Mouse (Mus musculus) midbrain, embryonic 12.5 days (tissue): ENCODE results near the gene Fgfr2. TPM values are rescaled to one million over a fixed set of nuclear protein-coding genes. Genes with fewer than 3 reads are reported as not detected.

Experiments used
- ATAC-seq: fragments of 200-750 bp; cut with Nextera tagmentation; 2 replicates; pipeline ENCODE4 v1.8.0; 2017; ENCODE audit warnings: low read depth, moderate TSS enrichment, moderate library complexity; ENCODE audit not compliant: low FRiP score
- H3K27ac ChIP-seq: fragments of 300-500 bp; sonication (generic); replicated peaks from 2 replicates; pipeline ENCODE4 v1.5.1; 2016; ENCODE audit warnings: mild to moderate bottlenecking
- H3K27me3 ChIP-seq: fragments of 300-500 bp; sonication (generic); 2 replicates; pipeline ENCODE4 v1.6.1; 2016; ENCODE audit warnings: mild to moderate bottlenecking
- H3K36me3 ChIP-seq: fragments of 300-500 bp; sonication (generic); 2 replicates; pipeline ENCODE4 v1.6.1; 2016
- H3K4me1 ChIP-seq: fragments of 300-500 bp; sonication (generic); 2 replicates; pipeline ENCODE4 v1.6.1; 2016
- H3K4me2 ChIP-seq: fragments of 300-500 bp; sonication (generic); replicated peaks from 2 replicates; pipeline ENCODE4 v1.6.1; 2016; ENCODE audit warnings: mild to moderate bottlenecking, moderate library complexity
- H3K4me3 ChIP-seq: fragments of 300-500 bp; sonication (generic); 2 replicates; pipeline ENCODE4 v1.5.1; 2016; ENCODE audit warnings: mild to moderate bottlenecking
- H3K9ac ChIP-seq: fragments of 300-500 bp; sonication (generic); replicated peaks from 2 replicates; pipeline ENCODE4 v1.6.1; 2016; ENCODE audit warnings: mild to moderate bottlenecking, moderate library complexity
- H3K9me3 ChIP-seq: fragments of 300-500 bp; sonication (generic); 2 replicates; pipeline ENCODE4 v1.6.1; 2016; ENCODE audit warnings: mild to moderate bottlenecking
- WGBS: fragments of 180-500 bp; shearing (Covaris S2); methylation state at CpG from one replicate; pipeline ENCODE4 v1.1.7; 2016; 5-methylcytosine and 5-hydroxymethylcytosine counted together
- polyA plus RNA-seq: library from polyadenylated mRNA; unstranded; fragments of >200 nt; fragmentation: Nextera tagmentation; extraction: Ambion mirVana; gene quantifications from 2 replicates; pipeline ENCODE4 v1.2.1, GENCODE M21; 2016

The Fgfr2 gene
- polyA plus RNA-seq, 1 experiment from 2014 or later: 96.5 TPM

- Histone ChIP-seq H3K27ac (no peak overlapping the region), H3K4me1 (no peaks in the 10 kb centered on the region), H3K4me3 (no peak overlapping the region), H3K9me3 (no peaks in the 10 kb centered on the region), H3K9ac (no peak overlapping the region), H3K4me2 (no peak overlapping the region), H3K36me3 (no peaks in the 10 kb centered on the region), H3K27me3 (no peaks in the 10 kb centered on the region)
- ATAC-seq: no peak
- WGBS: 86% methylated on average over 9 of the region's 9 CpGs
Measured at GRCm38 (mm10) chr7:132703515-132704309, 419.4 kb downstream of the Fgfr2 start.

- 82% methylated on average over 5 of the region's 5 CpGs for WGBS
- no peaks in the 10 kb centered on the region for H3K9me3 ChIP-seq
- H3K4me1 ChIP-seq: no peaks in the 10 kb centered on the region
- no peak overlapping the region for H3K4me3 ChIP-seq
- H3K36me3 ChIP-seq: no peaks in the 10 kb centered on the region
- H3K27ac ChIP-seq: no peak overlapping the region
- no peak overlapping the region for H3K4me2 ChIP-seq
- no peaks in the 10 kb centered on the region for H3K27me3 ChIP-seq
- no peak for ATAC-seq
- H3K9ac ChIP-seq: no peak overlapping the region
Measured at GRCm38 (mm10) chr7:132702492-132703070, 420.6 kb downstream of the Fgfr2 start.

GRCm38 (mm10) chr7:132702024-132702423 lies 421.1 kb downstream of the Fgfr2 start:
- Histone ChIP-seq H3K4me2 (no peak overlapping the region), H3K4me1 (no peaks in the 10 kb centered on the region), H3K27me3 (no peaks in the 10 kb centered on the region), H3K9ac (no peak overlapping the region), H3K36me3 (no peaks in the 10 kb centered on the region), H3K9me3 (no peaks in the 10 kb centered on the region), H3K4me3 (no peak overlapping the region), H3K27ac (no peak overlapping the region)
- no peak for ATAC-seq
- WGBS: 86% methylated on average over 3 of the region's 3 CpGs

GRCm38 (mm10) chr7:132701412-132701811 lies 421.7 kb downstream of the Fgfr2 start:
- no peak for ATAC-seq
- 85% methylated on average over 3 of the region's 3 CpGs for WGBS
- Histone ChIP-seq H3K9me3 (no peaks in the 10 kb centered on the region), H3K27ac (no peak overlapping the region), H3K4me2 (no peak overlapping the region), H3K4me3 (no peak overlapping the region), H3K27me3 (no peaks in the 10 kb centered on the region), H3K9ac (no peak overlapping the region), H3K4me1 (no peaks in the 10 kb centered on the region), H3K36me3 (no peaks in the 10 kb centered on the region)

GRCm38 (mm10) chr7:132700107-132700506 lies 423.0 kb downstream of the Fgfr2 start:
- WGBS: 86% methylated on average over 4 of the region's 4 CpGs
- no peak for ATAC-seq
- no peaks in the 10 kb centered on the region for H3K9me3 ChIP-seq
- no peak overlapping the region for H3K4me2 ChIP-seq
- no peak overlapping the region for H3K4me3 ChIP-seq
- no peaks in the 10 kb centered on the region for H3K27me3 ChIP-seq
- H3K9ac ChIP-seq: no peak overlapping the region
- H3K4me1 ChIP-seq: no peaks in the 10 kb centered on the region
- no peaks in the 10 kb centered on the region for H3K36me3 ChIP-seq
- H3K27ac ChIP-seq: no peak overlapping the region

GRCm38 (mm10) chr7:132699639-132700038 lies 423.5 kb downstream of the Fgfr2 start:
- Histone ChIP-seq H3K4me2 (no peak overlapping the region), H3K4me3 (no peak overlapping the region), H3K36me3 (no peaks in the 10 kb centered on the region), H3K4me1 (no peaks in the 10 kb centered on the region), H3K9ac (no peak overlapping the region), H3K27ac (no peak overlapping the region), H3K9me3 (no peaks in the 10 kb centered on the region), H3K27me3 (no peaks in the 10 kb centered on the region)
- ATAC-seq: no peak

- 75% methylated on average over 4 of the region's 4 CpGs for WGBS
- Histone ChIP-seq H3K9ac (no peak overlapping the region), H3K27ac (no peak overlapping the region), H3K4me1 (no peaks in the 10 kb centered on the region), H3K4me3 (no peak overlapping the region), H3K9me3 (no peaks in the 10 kb centered on the region), H3K36me3 (no peaks in the 10 kb centered on the region), H3K27me3 (no peaks in the 10 kb centered on the region), H3K4me2 (no peak overlapping the region)
- ATAC-seq: no peak
Measured at GRCm38 (mm10) chr7:132699165-132699564, 424.0 kb downstream of the Fgfr2 start.

- Histone ChIP-seq H3K9ac (no peak overlapping the region), H3K4me3 (no peak overlapping the region), H3K27ac (no peak overlapping the region), H3K4me1 (no peaks in the 10 kb centered on the region), H3K36me3 (no peaks in the 10 kb centered on the region), H3K27me3 (no peaks in the 10 kb centered on the region), H3K4me2 (no peak overlapping the region), H3K9me3 (no peaks in the 10 kb centered on the region)
- no peak for ATAC-seq
- 86% methylated on average over 4 of the region's 4 CpGs for WGBS
Measured at GRCm38 (mm10) chr7:132698737-132699136, 424.4 kb downstream of the Fgfr2 start.

- no peak overlapping the region for H3K4me2 ChIP-seq
- ATAC-seq: no peak
- no peaks in the 10 kb centered on the region for H3K36me3 ChIP-seq
- H3K9me3 ChIP-seq: no peaks in the 10 kb centered on the region
- WGBS: 86% methylated on average over 8 of the region's 8 CpGs
- H3K9ac ChIP-seq: no peak overlapping the region
- H3K4me1 ChIP-seq: no peaks in the 10 kb centered on the region
- no peak overlapping the region for H3K4me3 ChIP-seq
- no peak overlapping the region for H3K27ac ChIP-seq
- H3K27me3 ChIP-seq: no peaks in the 10 kb centered on the region
Measured at GRCm38 (mm10) chr7:132697258-132697796, 425.8 kb downstream of the Fgfr2 start.

GRCm38 (mm10) chr7:132693561-132693960 lies 429.6 kb downstream of the Fgfr2 start:
- WGBS: 98% methylated on average over 2 of the region's 2 CpGs
- no peak overlapping the region for H3K9ac ChIP-seq
- no peak overlapping the region for H3K27ac ChIP-seq
- H3K9me3 ChIP-seq: no peaks in the 10 kb centered on the region
- no peak for ATAC-seq
- H3K4me1 ChIP-seq: 0 out of 2 replicates have a peak, but pooled peaks cover 2% of the 10 kb centered on the region
- H3K4me3 ChIP-seq: no peak overlapping the region
- no peaks in the 10 kb centered on the region for H3K36me3 ChIP-seq
- no peak overlapping the region for H3K4me2 ChIP-seq
- H3K27me3 ChIP-seq: no peaks in the 10 kb centered on the region

- WGBS: 74% methylated on average over 9 of the region's 9 CpGs
- no peaks in the 10 kb centered on the region for H3K9me3 ChIP-seq
Measured at GRCm38 (mm10) chr7:132692719-132693118, 430.4 kb downstream of the Fgfr2 start.

GRCm38 (mm10) chr7:132690716-132691472 lies 432.3 kb downstream of the Fgfr2 start:
- Histone ChIP-seq H3K9ac (no peak overlapping the region), H3K9me3 (no peaks in the 10 kb centered on the region)
- WGBS: 89% methylated on average over 14 of the region's 14 CpGs

More at GRCm38 (mm10) chr7:132692719-132693118, 430.4 kb downstream of the Fgfr2 start:
- Histone ChIP-seq H3K4me3 (no peak overlapping the region), H3K27ac (no peak overlapping the region), H3K4me1 (0 out of 2 replicates have a peak, but pooled peaks cover 2% of the 10 kb centered on the region), H3K9ac (no peak overlapping the region), H3K36me3 (no peaks in the 10 kb centered on the region), H3K4me2 (no peak overlapping the region), H3K27me3 (no peaks in the 10 kb centered on the region)
- ATAC-seq: no peak

More at GRCm38 (mm10) chr7:132690716-132691472, 432.3 kb downstream of the Fgfr2 start:
- Histone ChIP-seq H3K27me3 (no peaks in the 10 kb centered on the region), H3K27ac (no peak overlapping the region), H3K4me1 (0 out of 2 replicates have a peak, but pooled peaks cover 2% of the 10 kb centered on the region), H3K4me2 (no peak overlapping the region), H3K36me3 (no peaks in the 10 kb centered on the region), H3K4me3 (no peak overlapping the region)
- ATAC-seq: no peak
